Mouse (Mus musculus) embryonic facial prominence, embryonic 10.5 days (tissue): ENCODE measurements at regions not wholly inside any gene's neighbourhood (a gene's known extent, or its start where the extent isn't known, plus 50 kb on each side); places are given as distances from the start of the nearest gene placed in this dataset.
A peak's percentile ranks its signal among the peaks of the same experiment; 100 is the strongest.

Experiments used
- DNase-seq: peaks from one replicate; pipeline ENCODE4 v3.0.0-alpha.2; 2017; ENCODE audit warnings: low spot score
- H3K27ac ChIP-seq: fragments of 300-500 bp; sonication (generic); replicated peaks from 2 replicates; pipeline ENCODE4 v1.5.1; 2016; ENCODE audit warnings: mild to moderate bottlenecking
- H3K27me3 ChIP-seq: fragments of 300-500 bp; sonication (generic); replicated peaks from 2 replicates; pipeline ENCODE4 v1.6.1; 2016; ENCODE audit warnings: low read depth, mild to moderate bottlenecking; ENCODE audit not compliant: poor library complexity, severe bottlenecking
- H3K36me3 ChIP-seq: fragments of 300-500 bp; sonication (generic); replicated peaks from 2 replicates; pipeline ENCODE4 v1.6.1; 2016; ENCODE audit warnings: mild to moderate bottlenecking, moderate library complexity
- H3K4me1 ChIP-seq: fragments of 300-500 bp; sonication (generic); 2 replicates; pipeline ENCODE4 v1.6.1; 2016
- H3K4me3 ChIP-seq: fragments of 300-500 bp; sonication (generic); 2 replicates; pipeline ENCODE4 v1.5.1; 2016; ENCODE audit warnings: mild to moderate bottlenecking, moderate library complexity
- H3K9me3 ChIP-seq: fragments of 300-500 bp; sonication (generic); 2 replicates; pipeline ENCODE4 v1.6.1; 2016; ENCODE audit warnings: mild to moderate bottlenecking
- WGBS: fragments of 180-500 bp; shearing (Covaris S2); methylation state at CpG from one replicate; pipeline ENCODE4 v1.1.7; 2016; 5-methylcytosine and 5-hydroxymethylcytosine counted together

DNA sequence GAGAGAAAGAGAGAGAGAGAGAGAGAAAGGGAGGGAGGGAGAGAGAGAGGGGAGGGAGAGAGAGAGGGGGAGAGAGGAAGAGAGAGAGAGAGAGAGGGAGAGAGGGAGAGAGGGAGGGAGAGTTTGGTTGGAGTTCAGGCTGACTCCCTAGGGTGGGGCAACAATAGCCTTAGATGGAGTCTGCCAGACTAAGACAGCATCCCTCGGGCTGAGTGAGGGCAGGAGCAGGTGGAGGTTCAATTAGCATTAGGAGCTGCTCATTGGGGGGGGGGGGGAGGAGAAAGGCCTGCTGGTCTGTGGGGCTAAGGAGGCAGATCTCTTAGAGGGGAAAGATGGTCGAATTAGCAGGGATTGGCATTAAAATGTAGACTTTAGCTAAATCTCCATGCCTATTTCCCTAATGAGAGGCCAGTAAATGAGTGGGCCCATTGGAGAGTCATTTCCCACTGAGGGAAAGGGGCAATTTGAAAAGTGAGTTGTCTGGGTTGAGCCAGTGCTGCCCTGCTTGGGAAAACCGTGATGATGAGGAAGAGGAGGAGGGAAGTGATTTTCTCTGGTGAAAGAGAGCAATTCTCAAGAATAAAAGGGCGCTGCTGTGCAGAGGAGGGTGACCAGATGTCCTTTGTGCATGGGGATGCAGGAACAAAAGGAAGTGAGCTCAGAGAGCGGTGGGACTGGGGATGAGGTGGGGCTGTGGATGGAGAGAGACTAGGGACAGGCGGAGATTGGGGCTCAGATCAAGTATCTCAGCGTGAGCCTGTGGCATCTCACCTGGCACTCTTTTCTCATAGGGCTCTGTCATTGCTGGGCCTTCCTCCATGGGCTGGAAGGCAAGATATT lies 218.0 kb downstream of the Med10 start:
- Histone ChIP-seq H3K4me1 (0 out of 2 replicates have a peak, but pooled peaks cover 2% of the 10 kb centered on the region), H3K36me3 (no peaks in the 10 kb centered on the region), H3K4me3 (no peak overlapping the region), H3K27me3 (no peaks in the 10 kb centered on the region), H3K9me3 (no peaks in the 10 kb centered on the region), H3K27ac (peak overlapping the region; percentile 40; the same call in 1 of the 2 replicates)
- 15% methylated on average over 7 of the region's 7 CpGs for WGBS
- DNase-seq: no peak

DNA sequence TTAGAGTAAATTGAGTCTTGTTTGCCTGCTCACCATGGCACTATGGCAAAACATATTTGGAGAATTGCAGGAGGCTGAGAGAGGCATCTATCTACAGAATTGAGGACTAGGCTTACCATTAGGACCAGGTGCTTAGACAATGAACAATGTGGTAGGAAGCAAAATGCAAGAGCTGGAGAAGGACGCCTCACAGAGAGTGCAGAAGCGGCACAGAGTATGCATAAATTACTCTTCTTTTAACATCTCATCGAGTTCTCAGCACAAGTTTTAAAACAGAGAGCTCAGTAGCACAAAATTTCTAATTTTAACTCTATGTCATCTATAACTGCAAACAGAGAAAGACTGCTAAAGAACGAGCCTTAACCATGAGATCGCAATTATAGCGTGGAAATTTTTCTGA lies 231.1 kb downstream of the Med10 start:
- Histone ChIP-seq H3K36me3 (no peaks in the 10 kb centered on the region), H3K4me1 (no peaks in the 10 kb centered on the region), H3K4me3 (no peak overlapping the region), H3K27me3 (no peaks in the 10 kb centered on the region), H3K27ac (no peak overlapping the region), H3K9me3 (no peaks in the 10 kb centered on the region)
- no peak for DNase-seq
- 85% methylated on average over 6 of the region's 6 CpGs for WGBS

- no peak for DNase-seq
- H3K36me3 ChIP-seq: no peaks in the 10 kb centered on the region
- H3K27ac ChIP-seq: no peak overlapping the region
- H3K27me3 ChIP-seq: no peaks in the 10 kb centered on the region
- WGBS: 76% methylated on average over 4 of the region's 4 CpGs
- no peak overlapping the region for H3K4me3 ChIP-seq
- no peaks in the 10 kb centered on the region for H3K9me3 ChIP-seq
- H3K4me1 ChIP-seq: no peaks in the 10 kb centered on the region
These were observed 231.6 kb downstream of the Med10 start for GRCm38 (mm10) chr13:70033763-70034162.

GRCm38 (mm10) chr13:70037985-70038667 lies 235.9 kb downstream of the Med10 start:
- no peak overlapping the region for H3K4me3 ChIP-seq
- no peaks in the 10 kb centered on the region for H3K27me3 ChIP-seq
- H3K4me1 ChIP-seq: no peaks in the 10 kb centered on the region
- H3K27ac ChIP-seq: no peak overlapping the region
- H3K36me3 ChIP-seq: no peaks in the 10 kb centered on the region
- DNase-seq: no peak
- no peaks in the 10 kb centered on the region for H3K9me3 ChIP-seq
- 74% methylated on average over 11 of the region's 11 CpGs for WGBS

- DNase-seq: no peak
- Histone ChIP-seq H3K9me3 (no peaks in the 10 kb centered on the region), H3K27ac (no peak overlapping the region), H3K36me3 (no peaks in the 10 kb centered on the region), H3K27me3 (no peaks in the 10 kb centered on the region), H3K4me3 (no peak overlapping the region), H3K4me1 (no peaks in the 10 kb centered on the region)
- 77% methylated on average over 9 of the region's 9 CpGs for WGBS
These were observed 255.7 kb downstream of the Med10 start for GRCm38 (mm10) chr13:70057920-70058319.

- WGBS: 70% methylated on average over 13 of the region's 13 CpGs
- Histone ChIP-seq H3K4me1 (no peaks in the 10 kb centered on the region), H3K4me3 (no peak overlapping the region), H3K36me3 (no peaks in the 10 kb centered on the region), H3K9me3 (no peaks in the 10 kb centered on the region), H3K27me3 (no peaks in the 10 kb centered on the region), H3K27ac (no peak overlapping the region)
- DNase-seq: no peak
These were observed 259.3 kb downstream of the Med10 start for GRCm38 (mm10) chr13:70061363-70061945.

DNA sequence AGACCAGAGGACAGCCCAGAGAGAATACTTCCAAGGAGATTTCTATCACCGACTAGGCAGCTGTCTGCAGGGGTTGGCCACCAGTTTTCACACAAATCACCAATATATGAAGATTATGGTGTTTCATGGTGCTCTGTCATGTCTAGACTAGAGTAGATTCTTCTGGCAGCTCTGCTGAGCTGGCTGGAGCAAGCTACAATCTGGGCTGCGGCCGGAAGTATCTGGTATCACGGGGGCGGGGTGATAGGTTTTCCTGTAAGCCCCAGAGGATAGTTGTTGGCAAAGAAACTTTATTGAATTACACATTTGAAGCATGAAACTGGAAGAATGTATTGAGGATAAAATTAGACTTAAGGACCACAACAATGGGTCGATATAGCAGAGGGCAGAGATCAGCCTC lies 271.5 kb downstream of the Med10 start:
- Histone ChIP-seq H3K9me3 (no peaks in the 10 kb centered on the region), H3K27me3 (no peaks in the 10 kb centered on the region), H3K4me3 (no peak overlapping the region), H3K36me3 (no peaks in the 10 kb centered on the region), H3K4me1 (peaks cover 9% of the 10 kb centered on the region; the same call in 1 of the 2 replicates), H3K27ac (no peak overlapping the region)
- 79% methylated on average over 6 of the region's 6 CpGs for WGBS
- DNase-seq: peak; percentile 19

GRCm38 (mm10) chr13:70075353-70075752 lies 273.2 kb downstream of the Med10 start:
- Histone ChIP-seq H3K4me1 (peaks cover 9% of the 10 kb centered on the region; the same call in 1 of the 2 replicates), H3K36me3 (no peaks in the 10 kb centered on the region)
- WGBS: 89% methylated on average over 4 of the region's 4 CpGs

GRCm38 (mm10) chr13:70081108-70081507 lies 278.9 kb downstream of the Med10 start:
- DNase-seq: no peak
- no peaks in the 10 kb centered on the region for H3K4me1 ChIP-seq
- H3K27me3 ChIP-seq: no peaks in the 10 kb centered on the region
- no peaks in the 10 kb centered on the region for H3K9me3 ChIP-seq
- no peaks in the 10 kb centered on the region for H3K36me3 ChIP-seq
- 86% methylated on average over 4 of the region's 4 CpGs for WGBS
- H3K27ac ChIP-seq: no peak overlapping the region
- H3K4me3 ChIP-seq: no peak overlapping the region

More at GRCm38 (mm10) chr13:70075353-70075752, 273.2 kb downstream of the Med10 start:
- Histone ChIP-seq H3K4me3 (no peak overlapping the region), H3K27me3 (no peaks in the 10 kb centered on the region), H3K27ac (no peak overlapping the region), H3K9me3 (no peaks in the 10 kb centered on the region)
- DNase-seq: no peak

DNA sequence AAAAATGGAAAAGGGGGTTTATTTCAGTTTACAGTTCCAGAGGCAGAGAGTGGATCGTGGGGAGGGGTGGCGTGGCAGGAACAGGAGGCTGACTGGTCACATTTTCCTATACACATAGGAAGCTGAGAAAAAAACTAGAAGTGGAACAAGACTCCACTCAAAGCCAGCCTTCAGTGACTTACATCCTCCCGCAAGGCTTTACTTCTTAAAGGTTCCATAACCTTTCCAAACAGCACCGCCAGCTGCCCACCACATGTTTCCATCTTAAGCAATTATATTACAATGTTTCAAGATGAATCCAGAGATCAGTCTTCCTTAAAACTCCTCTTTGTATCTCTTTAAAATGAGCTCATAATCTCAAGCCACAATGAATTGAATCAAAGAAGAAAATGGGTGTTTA lies 290.7 kb downstream of the Med10 start:
- Histone ChIP-seq H3K4me3 (no peak overlapping the region), H3K4me1 (peaks cover 9% of the 10 kb centered on the region; the same call in 1 of the 2 replicates), H3K27me3 (no peaks in the 10 kb centered on the region), H3K27ac (no peak overlapping the region), H3K9me3 (no peaks in the 10 kb centered on the region), H3K36me3 (no peaks in the 10 kb centered on the region)
- DNase-seq: no peak
- WGBS: 77% methylated on average over 4 of the region's 4 CpGs

DNA sequence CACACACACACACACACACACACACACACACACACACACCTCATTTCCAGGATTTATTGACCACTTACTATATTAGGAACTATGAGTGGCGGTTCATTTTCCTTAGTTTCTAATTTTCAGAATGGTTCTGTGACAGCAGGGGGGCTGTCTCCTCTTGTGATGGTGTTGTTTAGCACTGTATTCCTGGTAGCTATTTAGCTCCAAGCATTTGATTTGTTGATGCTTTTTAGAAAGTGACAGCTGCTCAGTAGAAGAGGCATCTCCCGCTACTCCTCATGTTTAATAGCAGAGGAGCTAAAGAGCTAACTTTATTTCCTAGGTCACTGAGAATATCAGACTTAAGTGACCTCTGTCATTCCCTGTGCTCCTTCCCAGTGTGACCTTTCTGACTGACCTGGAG lies 291.8 kb downstream of the Med10 start:
- Histone ChIP-seq H3K27me3 (no peaks in the 10 kb centered on the region), H3K9me3 (no peaks in the 10 kb centered on the region), H3K27ac (no peak overlapping the region), H3K4me1 (peaks cover 9% of the 10 kb centered on the region; the same call in 1 of the 2 replicates), H3K4me3 (no peak overlapping the region), H3K36me3 (no peaks in the 10 kb centered on the region)
- DNase-seq: no peak
- WGBS: 53% methylated on average over 2 of the region's 2 CpGs

DNA sequence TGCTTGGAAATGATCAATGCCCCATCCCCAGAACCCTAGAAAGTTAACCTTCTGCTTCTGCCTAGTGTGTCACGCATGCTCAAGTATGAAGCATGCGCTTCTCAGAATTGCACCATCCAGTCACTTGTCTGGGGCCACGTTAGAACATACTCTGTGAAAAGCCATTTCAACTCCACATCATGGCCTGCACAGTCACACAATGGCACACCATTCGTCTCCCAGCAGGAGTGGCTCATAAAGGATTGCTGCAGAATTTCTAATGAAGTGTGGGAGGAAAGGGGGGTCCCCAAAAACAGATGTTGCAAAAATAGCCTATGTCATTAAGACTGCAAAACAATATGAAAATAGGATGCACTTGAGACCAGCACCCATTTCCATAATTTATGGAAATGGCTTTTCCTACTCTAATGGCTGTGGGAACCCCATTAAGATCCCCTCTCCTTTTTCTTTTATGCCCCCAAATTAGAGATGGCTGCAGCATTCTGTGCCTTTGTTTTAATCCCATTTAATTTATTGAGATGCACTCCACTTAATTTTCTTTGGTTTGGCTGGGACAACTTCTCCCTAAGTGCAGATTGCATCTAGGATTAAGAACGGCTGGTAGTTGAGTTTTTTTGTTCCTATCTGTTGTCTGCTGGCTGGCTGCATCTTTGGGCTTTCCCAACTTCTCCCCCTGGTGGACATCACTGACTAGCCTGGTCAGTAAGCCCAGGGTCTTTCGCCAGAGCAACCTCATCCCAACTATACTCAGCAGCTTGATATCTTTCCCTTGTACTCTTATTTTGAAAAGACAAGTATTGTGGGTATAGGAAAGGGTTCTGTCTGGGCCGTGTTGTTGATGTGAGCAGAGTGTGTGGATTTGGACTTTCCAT lies 294.5 kb downstream of the Med10 start:
- 69% methylated on average over 7 of the region's 7 CpGs for WGBS
- H3K4me1 ChIP-seq: peaks cover 9% of the 10 kb centered on the region; the same call in 1 of the 2 replicates
- no peak overlapping the region for H3K27ac ChIP-seq
- H3K36me3 ChIP-seq: no peaks in the 10 kb centered on the region
- H3K27me3 ChIP-seq: no peaks in the 10 kb centered on the region
- no peak overlapping the region for H3K4me3 ChIP-seq
- no peaks in the 10 kb centered on the region for H3K9me3 ChIP-seq
- DNase-seq: no peak
